Mouse (Mus musculus): ENCODE data around the gene C3.

- TF ChIP-seq POLR2A (IDR thresholded peaks at IDR 0.05; ENCODE audit: borderline replicate concordance, extremely low read depth, insufficient read depth, insufficient read length, poor library complexity, severe bottlenecking) (no peak), CTCF (IDR thresholded peaks at IDR 0.05; ENCODE audit: borderline replicate concordance, extremely low read depth, insufficient read depth, insufficient read length) (no peak)
Measured at GRCm38 (mm10) chr17:57233038-57233437, 5.1 kb upstream of the C3 start.

All from brain, embryonic 14.5 days (tissue).